Mouse (Mus musculus) stomach, embryonic 15.5 days (tissue): ENCODE data around the gene Pola2. TPM values are rescaled to one million over a fixed set of nuclear protein-coding genes. Genes with fewer than 3 reads are reported as not detected.

Experiments used
- ATAC-seq: fragments of 200-750 bp; cut with Nextera tagmentation; 2 replicates; pipeline ENCODE4 v1.8.0; 2017; ENCODE audit warnings: low read depth, moderate number of reproducible peaks, moderate TSS enrichment; ENCODE audit not compliant: insufficient read depth, low FRiP score
- H3K27ac ChIP-seq: fragments of 300-500 bp; sonication (generic); 2 replicates; pipeline ENCODE4 v1.5.1; 2015; ENCODE audit warnings: mild to moderate bottlenecking, inconsistent platforms
- H3K27me3 ChIP-seq: fragments of 300-500 bp; sonication (generic); replicated peaks from 2 replicates; pipeline ENCODE4 v1.6.1; 2015; ENCODE audit warnings: inconsistent platforms
- H3K36me3 ChIP-seq: fragments of 300-500 bp; sonication (generic); 2 replicates; pipeline ENCODE4 v1.6.1; 2015; ENCODE audit warnings: inconsistent platforms
- H3K4me1 ChIP-seq: fragments of 300-500 bp; sonication (generic); 2 replicates; pipeline ENCODE4 v1.6.1; 2015; ENCODE audit warnings: inconsistent platforms
- H3K4me2 ChIP-seq: fragments of 300-500 bp; sonication (generic); 2 replicates; pipeline ENCODE4 v1.6.1; 2015; ENCODE audit warnings: mild to moderate bottlenecking, inconsistent platforms
- H3K4me3 ChIP-seq: fragments of 300-500 bp; sonication (generic); replicated peaks from 2 replicates; pipeline ENCODE4 v1.5.1; 2015; ENCODE audit warnings: inconsistent platforms
- H3K9ac ChIP-seq: fragments of 300-500 bp; sonication (generic); 2 replicates; pipeline ENCODE4 v1.6.1; 2015; ENCODE audit warnings: inconsistent platforms
- H3K9me3 ChIP-seq: fragments of 300-500 bp; sonication (generic); 2 replicates; pipeline ENCODE4 v1.6.1; 2016; ENCODE audit warnings: inconsistent platforms
- WGBS: fragments of 180-500 bp; shearing (Covaris S2); methylation state at CpG from one replicate; pipeline ENCODE4 v1.1.7; 2015; 5-methylcytosine and 5-hydroxymethylcytosine counted together
- polyA plus RNA-seq: library from polyadenylated mRNA; unstranded; fragments of >200 nt; fragmentation: Nextera tagmentation; extraction: Ambion mirVana; gene quantifications from 2 replicates; pipeline ENCODE4 v1.2.1, GENCODE M21; 2015

Gene Pola2
- polyA plus RNA-seq, 1 experiment from 2014 or later = 60.9 TPM

- H3K27ac ChIP-seq = no peak overlapping the region
- no peaks in the 10 kb centered on the region for H3K9me3 ChIP-seq
- H3K4me2 ChIP-seq = peak overlapping the region; percentile 43
- 15% methylated on average over 9 of the region's 9 CpGs for WGBS
- H3K4me3 ChIP-seq = no peak overlapping the region; the same call in 1 of the 2 replicates
- ATAC-seq = no peak
- H3K4me1 ChIP-seq = peaks cover 26% of the 10 kb centered on the region
- H3K36me3 ChIP-seq = 0 out of 2 replicates have a peak, but pooled peaks cover 11% of the 10 kb centered on the region
- no peaks in the 10 kb centered on the region for H3K27me3 ChIP-seq
- H3K9ac ChIP-seq = no peak overlapping the region
These were observed 42.3 kb downstream of the Pola2 start for GRCm38 (mm10) chr19:5921715-5922114.

- 16% methylated on average over 13 of the region's 13 CpGs for WGBS
- Histone ChIP-seq H3K9ac (peak within 1 kb of the TSS; percentile 91), H3K9me3 (no peaks in the 10 kb centered on the region), H3K36me3 (0 out of 2 replicates have a peak, but pooled peaks cover 9% of the 10 kb centered on the region), H3K4me3 (peak within 1 kb of the TSS; percentile 89), H3K27me3 (no peaks in the 10 kb centered on the region), H3K4me2 (peak within 1 kb of the TSS; percentile 77), H3K27ac (peak within 1 kb of the TSS; percentile 84), H3K4me1 (peaks cover 21% of the 10 kb centered on the region)
- peak; percentile 25 for ATAC-seq
These were observed 50.8 kb downstream of the Pola2 start, which contains the start of gene Dpf2 for GRCm38 (mm10) chr19:5913007-5913719. TSS of gene Dpf2 (minus strand) at chr19:5913010.

DNA sequence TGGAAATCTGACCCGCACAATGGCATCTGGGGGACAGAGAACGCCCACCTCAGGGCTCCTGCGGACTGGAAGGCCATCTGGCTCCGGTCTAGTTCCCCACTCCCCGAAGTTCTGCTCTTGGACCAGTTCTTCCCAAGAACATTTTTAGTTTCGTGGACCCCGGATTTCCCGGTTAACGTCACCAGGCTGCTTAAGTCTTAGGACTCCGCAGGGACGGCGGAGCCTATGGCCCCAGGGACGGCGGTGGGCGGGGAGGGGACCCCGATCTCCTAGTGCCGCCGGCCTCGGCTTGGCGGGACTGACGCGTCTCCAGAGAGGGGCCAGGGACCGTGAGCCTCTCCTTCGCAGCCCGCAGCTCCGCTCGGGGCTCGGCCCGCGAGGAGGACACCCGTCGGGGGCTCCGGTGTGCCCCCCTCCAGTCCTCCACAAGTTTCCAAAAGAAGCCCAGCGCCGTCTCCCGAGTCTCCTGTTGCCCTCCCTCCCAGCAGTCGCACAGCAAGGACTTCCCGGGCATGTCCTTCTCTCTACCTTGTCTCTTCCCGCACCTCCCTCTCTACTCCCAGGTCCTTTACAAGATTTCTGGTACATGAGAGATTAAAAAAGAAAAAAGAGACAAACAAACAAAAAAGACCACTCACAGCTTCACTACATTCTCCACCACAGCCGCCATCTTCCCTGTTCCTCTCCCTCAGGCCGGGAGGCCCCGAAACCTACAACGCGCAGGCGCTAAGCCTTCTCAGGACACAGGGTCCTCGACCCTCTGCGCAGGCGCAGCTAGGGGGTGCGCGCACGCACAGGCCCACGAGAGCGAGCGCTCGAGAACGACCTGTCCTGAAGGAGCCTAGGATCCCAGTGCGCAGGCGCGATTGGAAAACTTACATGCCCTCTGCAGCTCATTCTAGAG lies 51.6 kb downstream of the Pola2 start:
- WGBS = under 1% methylated on average over 59 of the region's 59 CpGs
- Histone ChIP-seq H3K9ac (peak overlapping the region; percentile 91), H3K4me1 (peaks cover 21% of the 10 kb centered on the region), H3K27ac (peak overlapping the region; percentile 84), H3K27me3 (no peaks in the 10 kb centered on the region), H3K36me3 (0 out of 2 replicates have a peak, but pooled peaks cover 1% of the 10 kb centered on the region), H3K4me3 (peak overlapping the region; percentile 89), H3K9me3 (no peaks in the 10 kb centered on the region), H3K4me2 (peak overlapping the region; percentile 77)
- ATAC-seq = peak; percentile 98

DNA sequence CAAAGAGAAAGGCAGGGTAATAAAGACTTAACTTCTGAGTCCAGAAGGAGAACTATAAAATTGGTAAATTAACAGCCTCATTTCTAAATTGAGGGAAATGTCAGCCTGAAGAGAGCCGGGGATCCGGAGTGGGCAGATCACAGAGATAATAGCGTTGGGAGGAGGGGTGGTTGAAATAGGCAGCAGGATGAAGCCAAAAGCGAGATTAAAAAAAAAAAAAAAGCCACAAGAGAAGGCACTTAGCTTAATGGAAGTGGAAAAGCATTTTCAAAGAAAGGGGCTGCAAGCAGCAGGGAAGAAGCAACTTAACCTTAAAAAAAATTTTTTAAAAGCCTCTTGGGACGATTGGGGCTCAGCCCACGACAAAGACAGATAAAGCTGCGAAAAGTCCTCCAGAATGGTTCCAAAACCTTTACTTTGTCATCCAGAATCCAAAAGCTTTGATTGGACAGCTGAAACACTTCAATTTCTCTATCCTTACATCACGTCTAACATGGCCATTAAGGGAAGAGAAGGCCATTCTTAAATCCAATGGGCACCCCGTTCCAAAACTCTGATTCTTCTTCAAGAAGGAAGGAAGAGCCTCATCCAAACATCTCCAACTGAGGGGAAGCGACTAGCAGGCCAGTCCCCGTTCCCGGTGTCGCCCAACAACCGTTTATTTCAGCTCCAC lies 52.4 kb downstream of the Pola2 start:
- Histone ChIP-seq H3K4me2 (peak overlapping the region; percentile 68), H3K4me3 (peak overlapping the region; percentile 89), H3K4me1 (peaks cover 21% of the 10 kb centered on the region), H3K36me3 (no peaks in the 10 kb centered on the region), H3K9ac (peak overlapping the region; percentile 91), H3K9me3 (no peaks in the 10 kb centered on the region), H3K27ac (peak overlapping the region; percentile 84), H3K27me3 (no peaks in the 10 kb centered on the region)
- no peak for ATAC-seq
- WGBS = 2% methylated on average over 14 of the region's 14 CpGs

DNA sequence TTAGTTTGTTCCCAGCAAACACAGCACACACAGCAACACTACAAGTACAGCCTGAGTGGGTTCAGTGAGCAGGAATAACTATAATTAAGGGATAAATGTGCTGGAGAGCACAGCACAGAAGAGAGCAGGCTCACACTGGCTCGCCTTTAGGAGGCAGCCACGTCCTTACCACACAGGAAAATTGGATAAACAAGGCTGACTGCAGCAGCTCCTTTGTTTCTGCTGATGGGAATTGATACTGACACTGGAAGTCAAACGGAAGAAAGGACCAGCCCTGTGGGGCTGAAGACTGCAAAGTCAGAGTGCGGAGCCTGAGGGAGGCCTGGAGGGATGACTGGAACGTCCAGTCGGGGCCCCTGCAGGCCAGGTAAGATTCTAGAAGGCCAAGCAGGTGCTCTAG lies 53.8 kb downstream of the Pola2 start:
- Histone ChIP-seq H3K4me3 (peak overlapping the region; percentile 7; the same call in 1 of the 2 replicates), H3K4me1 (peaks cover 21% of the 10 kb centered on the region), H3K9me3 (no peaks in the 10 kb centered on the region), H3K27ac (0 out of 2 replicates have a peak overlapping the region, but pooled peaks have one; percentile 11), H3K27me3 (no peaks in the 10 kb centered on the region), H3K36me3 (peaks cover 11% of the 10 kb centered on the region), H3K9ac (no peak overlapping the region), H3K4me2 (peak overlapping the region; percentile 34)
- 49% methylated on average over 6 of the region's 6 CpGs for WGBS
- ATAC-seq = no peak

GRCm38 (mm10) chr19:5907275-5907674 lies 56.7 kb downstream of the Pola2 start:
- no peak overlapping the region for H3K4me3 ChIP-seq
- WGBS = 82% methylated on average over 3 of the region's 3 CpGs
- H3K27me3 ChIP-seq = no peaks in the 10 kb centered on the region
- peaks cover 16% of the 10 kb centered on the region for H3K4me1 ChIP-seq
- no peak overlapping the region for H3K27ac ChIP-seq
- H3K4me2 ChIP-seq = no peak overlapping the region
- no peak overlapping the region for H3K9ac ChIP-seq
- peaks cover 39% of the 10 kb centered on the region for H3K36me3 ChIP-seq
- H3K9me3 ChIP-seq = no peaks in the 10 kb centered on the region
- no peak for ATAC-seq

DNA sequence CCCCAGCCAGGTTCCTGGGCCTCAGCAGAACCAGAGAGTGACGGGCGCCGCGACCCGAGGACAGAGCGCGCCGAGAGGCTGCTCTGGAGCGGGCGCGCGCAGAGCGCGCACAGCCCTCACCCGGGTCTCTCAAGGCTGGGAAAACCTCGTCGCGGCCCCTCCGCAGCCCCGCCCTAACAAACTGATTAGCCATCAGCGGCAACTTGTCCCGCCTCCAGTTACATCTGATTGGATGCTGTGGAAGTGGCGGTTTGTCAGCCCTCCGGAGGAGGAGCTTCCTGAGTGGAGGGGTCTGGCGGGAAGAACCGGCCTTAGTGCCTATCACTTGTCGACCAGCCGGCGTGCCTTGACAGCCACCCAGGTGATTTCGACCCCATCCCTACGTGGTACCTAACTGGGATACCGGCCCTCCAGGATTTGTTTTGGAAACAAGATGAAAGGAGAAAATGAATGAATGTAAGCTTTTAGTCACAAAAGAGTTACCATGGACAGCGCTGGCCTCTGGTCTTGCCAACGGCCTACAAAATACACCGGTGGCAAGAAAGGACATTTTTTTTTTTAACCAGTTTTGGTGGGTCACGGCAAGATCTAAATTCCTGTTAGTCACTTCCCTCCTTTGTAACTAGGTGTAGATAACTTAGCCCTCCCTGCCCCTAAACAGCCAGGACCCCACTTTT lies 69.9 kb downstream of the Pola2 start, which contains the start of gene Tigd3:
Gene Tigd3, minus strand, starts transcription at position 148 of the 677 bp plus-strand sequence.
- peak; percentile 96 for ATAC-seq
- H3K4me3 ChIP-seq = peak within 1 kb of the TSS; percentile 58
- 0 out of 2 replicates have a peak, but pooled peaks cover 5% of the 10 kb centered on the region for H3K4me1 ChIP-seq
- H3K9ac ChIP-seq = peak within 1 kb of the TSS; percentile 57
- 3% methylated on average over 36 of the region's 36 CpGs for WGBS
- peak within 1 kb of the TSS; percentile 90 for H3K4me2 ChIP-seq
- H3K9me3 ChIP-seq = no peaks in the 10 kb centered on the region
- no peak within 1 kb of the TSS for H3K27ac ChIP-seq
- peaks cover 16% of the 10 kb centered on the region for H3K36me3 ChIP-seq
- no peaks in the 10 kb centered on the region for H3K27me3 ChIP-seq

DNA sequence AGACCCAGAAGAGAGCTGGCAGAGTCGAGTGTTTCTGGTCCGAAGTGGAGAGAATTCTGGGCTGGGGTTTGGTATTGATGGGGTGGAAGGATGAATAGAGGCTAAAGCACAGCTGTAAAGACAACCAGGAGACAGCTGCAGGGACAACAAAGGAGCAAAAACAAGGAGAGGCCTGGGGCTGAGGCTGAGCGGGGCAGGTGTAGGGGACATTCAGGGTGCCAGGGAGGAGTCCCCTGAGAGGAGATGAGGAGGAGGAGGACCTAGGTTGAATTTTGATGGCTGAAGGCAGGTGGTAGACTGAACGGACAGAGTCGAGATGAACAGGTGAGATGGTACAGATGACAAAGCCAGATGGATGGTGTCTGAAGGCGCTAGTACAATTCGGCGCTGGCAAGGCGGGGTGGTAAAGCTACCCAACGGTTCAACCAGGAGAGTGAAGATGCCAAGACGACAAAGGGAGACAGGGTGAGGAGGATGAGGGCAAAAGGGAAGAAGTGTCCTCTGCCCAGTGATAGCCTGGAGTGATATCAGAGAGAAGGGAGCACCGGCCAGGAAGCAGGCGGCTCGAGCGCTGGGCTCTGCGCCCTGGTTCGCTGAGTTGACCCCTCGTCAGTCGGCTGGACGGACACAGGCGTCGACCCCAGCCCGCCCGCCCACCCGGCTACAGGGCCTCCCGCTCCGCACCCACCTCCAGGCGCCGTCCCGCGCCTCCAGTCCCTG lies 70.6 kb downstream of the Pola2 start:
- no peaks in the 10 kb centered on the region for H3K27me3 ChIP-seq
- 7% methylated on average over 31 of the region's 31 CpGs for WGBS
- H3K9me3 ChIP-seq = no peaks in the 10 kb centered on the region
- H3K9ac ChIP-seq = peak overlapping the region; percentile 57
- peak overlapping the region; percentile 90 for H3K4me2 ChIP-seq
- no peak overlapping the region for H3K27ac ChIP-seq
- ATAC-seq = no peak; the same call in 1 of the 2 replicates
- H3K4me3 ChIP-seq = peak overlapping the region; percentile 58
- peaks cover 12% of the 10 kb centered on the region for H3K36me3 ChIP-seq
- H3K4me1 ChIP-seq = 0 out of 2 replicates have a peak, but pooled peaks cover 5% of the 10 kb centered on the region

DNA sequence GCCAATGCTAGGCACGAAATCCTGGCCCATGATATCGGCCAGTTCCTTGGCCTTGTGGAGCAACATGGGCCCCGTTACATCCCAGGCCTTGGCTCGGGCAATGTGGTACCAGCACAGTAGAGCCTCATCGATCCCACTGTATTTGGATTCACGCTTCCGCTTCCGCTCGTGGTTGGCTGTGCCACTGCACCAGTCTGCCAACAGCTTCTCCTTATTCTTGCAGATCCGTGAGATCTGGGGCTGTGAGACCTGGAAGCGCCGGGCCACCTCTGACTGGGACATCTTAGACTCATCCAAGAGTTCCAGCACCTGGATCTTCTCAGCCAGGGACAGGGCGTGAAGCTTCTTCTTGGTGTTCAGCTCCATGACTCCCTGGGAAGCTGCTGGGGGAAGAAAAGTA lies 71.3 kb downstream of the Pola2 start:
- Histone ChIP-seq H3K4me1 (0 out of 2 replicates have a peak, but pooled peaks cover 5% of the 10 kb centered on the region), H3K27ac (no peak overlapping the region), H3K36me3 (peaks cover 8% of the 10 kb centered on the region; the same call in 1 of the 2 replicates), H3K4me3 (no peak overlapping the region), H3K9me3 (no peaks in the 10 kb centered on the region), H3K27me3 (no peaks in the 10 kb centered on the region), H3K9ac (no peak overlapping the region), H3K4me2 (peak overlapping the region; percentile 90; the same call in 1 of the 2 replicates)
- ATAC-seq = no peak
- WGBS = 95% methylated on average over 13 of the region's 13 CpGs

- WGBS = 93% methylated on average over 7 of the region's 7 CpGs
- no peaks in the 10 kb centered on the region for H3K27me3 ChIP-seq
- 0 out of 2 replicates have a peak, but pooled peaks cover 5% of the 10 kb centered on the region for H3K4me1 ChIP-seq
- peaks cover 8% of the 10 kb centered on the region; the same call in 1 of the 2 replicates for H3K36me3 ChIP-seq
- no peak overlapping the region for H3K4me2 ChIP-seq
- H3K27ac ChIP-seq = no peak overlapping the region
- no peaks in the 10 kb centered on the region for H3K9me3 ChIP-seq
- H3K9ac ChIP-seq = no peak overlapping the region
- H3K4me3 ChIP-seq = no peak overlapping the region
- no peak for ATAC-seq
These were observed 71.7 kb downstream of the Pola2 start for GRCm38 (mm10) chr19:5892262-5892661.
